Mouse (Mus musculus): Measurements from ENCODE around the gene Mboat1.
A peak's percentile ranks its signal among the peaks of the same experiment; 100 is the strongest.

Mboat1 gene

DNA sequence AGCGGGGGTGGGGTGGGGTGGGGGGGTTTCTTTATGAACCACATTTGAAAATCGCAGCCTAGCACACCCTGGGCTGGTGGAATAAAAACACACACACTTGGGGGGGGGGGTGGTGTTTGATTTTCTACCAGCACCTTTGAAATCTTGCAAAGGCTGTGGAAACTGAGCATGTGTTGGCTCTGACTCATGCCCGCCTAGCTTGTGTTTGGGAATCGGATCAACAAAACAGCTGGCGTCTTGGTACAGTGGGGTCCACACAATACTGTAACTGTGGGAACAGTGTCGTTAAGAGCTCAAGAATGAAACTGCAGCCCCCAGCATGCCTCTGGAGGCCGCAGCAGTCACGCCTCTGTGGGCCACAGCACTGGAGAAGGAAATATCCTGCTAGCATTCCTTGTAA lies 50.2 kb downstream of the Mboat1 start:
- peak in 1 of 2 experiments; percentile 4 for DNase-seq

DNA sequence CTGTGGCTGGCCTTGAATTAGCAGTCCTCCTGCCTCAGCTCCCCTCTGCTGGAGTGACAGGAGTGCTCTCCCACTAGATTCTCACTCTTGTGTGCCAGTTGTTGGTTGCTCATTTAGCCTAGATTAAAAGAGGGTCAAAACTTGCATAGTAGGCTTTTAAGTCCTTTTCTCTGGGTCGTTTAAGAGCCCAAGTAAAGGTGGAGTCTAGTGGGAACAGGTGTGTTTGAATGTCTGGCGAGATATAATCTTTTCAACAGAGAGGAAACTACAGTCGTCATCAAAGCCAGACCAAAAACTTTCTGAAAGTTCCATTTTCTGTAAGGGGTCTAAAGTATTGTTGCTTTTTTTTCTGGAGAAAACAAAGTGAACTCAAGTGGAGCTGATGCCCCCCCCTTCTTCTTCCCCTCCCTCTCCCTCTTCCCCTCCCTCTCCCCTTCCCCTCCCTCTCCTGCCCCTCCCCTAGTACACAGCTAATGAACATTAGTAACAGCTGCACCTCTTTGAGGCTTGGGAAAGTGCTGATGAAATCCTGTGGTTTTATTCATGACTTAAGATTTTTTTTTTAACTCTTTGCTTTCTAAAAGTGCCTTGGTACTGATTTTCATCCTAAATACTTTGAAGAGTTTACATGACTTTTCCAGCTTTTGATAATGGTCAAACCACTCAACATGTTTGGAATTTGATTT lies 55.9 kb downstream of the Mboat1 start:
- no peak for DNase-seq

DNA sequence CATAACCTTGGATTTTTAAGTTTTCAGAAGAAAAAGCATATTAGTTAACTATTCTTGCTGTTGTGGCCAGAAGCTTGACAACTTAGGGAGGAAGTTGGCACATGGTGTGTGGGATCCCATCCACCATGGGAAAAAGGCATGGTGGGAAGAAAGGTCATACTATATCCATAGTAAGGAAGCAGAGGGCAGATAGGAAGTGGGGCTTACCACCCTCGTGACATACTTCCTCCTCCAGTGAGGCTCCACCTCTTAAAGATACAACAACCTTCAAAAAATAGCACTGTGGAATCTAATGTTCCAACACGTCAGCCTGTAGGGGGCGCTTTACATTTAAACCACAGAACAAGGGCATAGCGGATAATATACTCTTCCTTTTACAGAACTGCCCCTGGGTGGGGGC lies 57.1 kb downstream of the Mboat1 start:
- no peak for DNase-seq

DNA sequence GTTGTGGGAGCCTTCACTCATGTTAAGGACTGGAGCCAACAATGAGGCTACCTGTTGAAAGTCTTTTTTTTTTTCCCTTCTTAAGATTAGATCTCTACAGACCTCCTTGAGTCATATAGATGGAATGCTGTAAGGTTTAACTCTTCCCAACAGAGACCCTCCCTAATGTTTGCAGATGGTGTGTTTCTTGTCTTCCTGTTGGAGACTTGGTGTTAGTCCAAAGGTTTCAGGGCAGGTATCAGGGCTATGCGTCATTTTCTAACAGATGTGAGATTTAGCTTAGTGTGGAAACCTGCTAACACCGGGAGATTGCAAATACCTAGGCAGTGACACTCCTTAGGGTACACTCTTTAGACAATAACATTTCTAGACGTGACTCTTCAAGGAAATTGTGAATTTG lies 58.5 kb downstream of the Mboat1 start:
- no peak for DNase-seq

DNA sequence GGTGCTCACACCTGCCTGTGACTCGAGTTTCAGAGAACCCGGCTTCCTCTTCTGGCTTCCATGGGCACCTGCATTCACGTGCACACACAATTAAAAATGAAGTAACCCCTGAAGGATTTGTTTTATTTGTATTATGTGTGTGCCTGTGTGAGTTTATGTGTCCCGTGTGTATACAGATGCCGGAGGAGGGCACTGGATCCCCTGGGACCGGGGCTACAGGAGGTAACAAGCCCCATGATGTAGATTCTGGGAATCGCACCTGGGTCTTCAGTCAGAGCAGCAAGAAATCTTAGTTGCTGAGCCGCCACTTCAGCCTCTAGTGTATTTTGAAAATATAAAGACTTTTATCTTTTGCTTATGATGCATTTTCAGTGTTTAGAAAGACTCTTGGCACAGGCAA lies 60.4 kb downstream of the Mboat1 start:
- no peak for DNase-seq

DNA sequence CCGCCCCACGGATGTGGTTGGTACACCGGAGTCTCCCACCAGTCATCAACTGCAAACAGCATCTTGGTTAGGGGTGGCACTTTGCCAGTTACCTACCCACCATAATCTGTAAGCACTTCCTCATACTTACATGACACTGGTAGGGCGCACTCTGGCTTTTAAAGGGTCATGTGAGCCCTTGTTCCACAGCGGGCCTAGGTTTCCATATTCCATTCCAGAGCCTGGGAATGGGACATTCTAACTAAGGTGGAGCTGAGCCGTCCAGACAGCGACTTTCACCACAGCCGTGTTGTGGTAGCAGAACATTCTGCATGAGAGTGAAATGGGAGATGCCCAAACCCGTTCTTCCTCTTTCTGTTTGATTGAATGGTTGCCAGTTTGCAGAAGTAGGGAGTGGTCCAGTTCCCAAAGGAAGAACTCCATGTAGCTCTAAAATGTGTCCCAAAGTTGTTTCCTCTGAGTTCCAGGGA lies 61.8 kb downstream of the Mboat1 start:
- DNase-seq: no peak

DNA sequence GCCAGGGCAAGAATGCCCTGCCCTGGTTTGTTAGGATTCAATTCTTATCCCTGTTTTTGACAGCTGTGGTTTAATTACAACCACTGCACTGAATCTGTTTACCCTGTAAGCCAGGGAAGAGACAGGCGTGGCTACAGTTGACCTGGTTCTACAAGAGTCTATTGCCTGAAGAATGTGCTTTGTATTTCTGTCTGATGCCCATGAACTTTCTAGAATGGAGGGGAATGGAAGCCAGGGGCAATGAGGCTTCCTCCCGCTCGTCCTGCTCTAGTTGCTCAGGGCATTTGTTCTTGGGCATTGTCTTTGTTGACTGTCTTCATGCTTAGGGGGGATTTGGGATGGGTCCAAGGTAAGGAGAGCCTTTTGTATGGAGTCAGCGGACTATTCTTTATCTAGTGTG lies 63.5 kb downstream of the Mboat1 start:
- no peak for DNase-seq

DNA sequence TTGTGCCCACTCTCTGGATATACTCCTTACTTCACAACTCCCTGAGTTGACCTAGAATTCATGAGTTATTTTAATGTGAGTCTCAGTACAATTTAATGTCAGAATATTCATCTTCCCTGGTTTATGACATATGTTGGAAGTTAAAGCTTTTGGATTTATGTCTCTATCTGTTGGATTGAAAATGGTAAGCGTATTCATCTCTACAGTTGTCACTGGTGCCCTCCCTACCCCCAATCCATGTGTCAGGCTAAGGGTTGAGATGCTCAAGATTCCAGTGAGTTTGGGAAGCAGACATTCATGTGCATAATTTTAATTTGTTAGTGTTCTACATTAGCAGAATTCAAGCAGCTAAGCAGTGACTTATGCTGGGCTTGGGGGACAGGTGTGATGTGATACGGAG lies 64.4 kb downstream of the Mboat1 start:
- DNase-seq: no peak

DNA sequence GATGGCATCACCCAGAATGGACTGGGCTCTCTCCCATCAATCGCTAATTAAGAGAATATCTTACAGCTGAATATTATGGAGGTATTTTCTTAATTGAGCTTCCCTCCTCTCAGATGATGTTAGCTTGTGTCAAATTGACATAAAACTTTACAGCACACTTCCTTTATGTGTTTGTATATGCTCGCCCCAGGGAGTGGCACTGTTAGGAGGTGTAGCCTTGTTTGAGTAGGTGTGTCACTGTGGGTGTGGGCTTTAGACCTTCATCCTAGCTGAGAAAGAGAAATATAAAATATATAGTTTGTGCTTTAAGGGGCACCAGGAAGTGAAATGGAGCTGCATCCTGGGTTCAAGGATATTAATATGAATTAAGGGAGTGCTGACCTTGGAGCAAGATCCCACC lies 66.7 kb downstream of the Mboat1 start:
- DNase-seq: no peak

DNA sequence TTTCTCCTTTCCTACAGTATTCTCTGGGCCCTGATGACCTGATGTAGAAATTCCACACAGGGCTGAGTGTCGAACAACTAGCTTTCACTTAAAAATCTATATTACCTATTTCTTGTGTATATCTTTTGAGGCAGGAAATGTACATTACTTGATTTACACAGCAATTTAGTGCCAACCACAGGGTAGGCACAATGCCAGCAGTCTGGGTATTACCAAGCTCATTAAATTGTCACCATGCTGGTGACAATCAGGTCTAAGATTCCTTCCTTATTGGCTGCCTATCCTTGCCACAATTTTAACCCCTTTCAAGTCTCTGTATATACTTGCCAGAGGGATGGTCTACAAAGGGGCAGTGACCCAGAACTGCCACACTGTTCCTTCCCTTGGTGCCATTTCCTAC lies 71.9 kb downstream of the Mboat1 start:
- no peak for DNase-seq

DNA sequence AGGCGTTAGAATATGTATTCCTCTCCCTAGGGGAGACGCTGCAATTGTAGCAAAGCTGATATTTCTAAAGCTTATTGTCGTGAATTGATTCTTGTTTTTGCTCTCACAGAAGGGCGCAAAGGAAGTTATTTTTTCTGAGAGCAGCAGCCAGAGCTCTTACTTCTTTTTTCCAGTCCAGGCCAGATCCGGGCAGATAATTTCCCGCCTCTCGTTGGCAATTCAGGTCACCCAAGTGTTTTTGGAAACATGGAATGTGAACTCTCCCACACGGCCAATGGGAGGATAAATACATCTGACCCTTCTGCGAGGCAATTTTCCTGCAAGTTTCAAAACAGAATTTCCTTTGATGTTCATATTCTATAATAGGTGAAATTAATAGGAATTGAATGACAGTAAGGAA lies 77.0 kb downstream of the Mboat1 start:
- no peak for DNase-seq

DNA sequence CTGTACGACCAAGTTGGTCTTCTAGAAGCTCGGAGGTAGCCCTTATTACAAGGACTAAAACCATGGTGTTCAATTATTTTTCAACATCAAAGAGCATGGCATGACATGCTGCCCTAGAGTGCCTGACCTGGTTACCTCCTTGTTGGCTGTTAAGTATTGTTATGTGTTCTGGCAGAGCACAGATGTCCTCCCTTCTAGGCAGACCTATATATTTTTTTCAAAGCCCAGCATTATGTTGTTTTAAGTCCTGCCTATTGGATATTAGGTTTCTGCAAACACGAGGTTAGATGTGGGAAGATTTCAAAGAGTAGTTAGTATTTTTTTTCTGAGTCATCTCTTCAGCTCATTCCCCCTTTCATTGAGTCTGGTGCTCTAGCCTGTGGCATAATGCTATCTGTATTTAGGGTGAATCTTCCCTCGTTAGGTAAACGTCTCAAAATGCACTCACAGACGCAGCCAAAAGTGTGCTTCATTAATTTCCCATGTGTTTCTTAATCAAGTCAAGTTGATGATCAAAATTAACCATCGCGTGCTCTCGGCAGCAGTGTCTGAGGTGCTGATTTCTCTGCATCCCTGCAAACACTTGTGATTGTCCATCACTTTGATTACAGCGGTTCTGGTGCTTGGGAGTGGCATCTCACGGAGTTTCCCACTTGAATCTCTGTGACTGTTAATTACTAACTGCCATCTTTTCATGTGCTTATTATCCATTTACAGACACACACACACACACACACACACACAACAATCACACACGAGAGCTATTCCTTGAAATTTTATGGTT lies 81.5 kb downstream of the Mboat1 start:
- no peak for DNase-seq

DNA sequence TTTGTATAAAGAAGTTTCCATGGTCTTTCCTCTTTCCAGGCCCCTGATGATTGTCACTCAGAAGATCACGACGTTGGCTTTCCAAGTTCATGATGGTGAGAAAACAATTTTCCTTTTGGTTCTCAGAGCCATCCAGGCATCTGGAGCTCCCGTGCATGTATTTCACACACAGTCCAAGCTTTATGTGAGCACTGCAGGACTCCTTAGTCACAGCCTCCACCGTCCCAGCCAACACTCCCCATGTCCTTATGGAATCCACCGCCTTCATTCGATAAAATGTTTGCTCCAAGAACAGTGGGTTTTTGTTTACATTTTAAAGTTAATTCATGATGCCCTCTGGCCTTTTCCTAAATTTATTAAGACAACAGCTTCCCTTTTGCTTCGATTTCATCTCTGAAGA lies 83.3 kb downstream of the Mboat1 start:
- no peak for DNase-seq

DNA sequence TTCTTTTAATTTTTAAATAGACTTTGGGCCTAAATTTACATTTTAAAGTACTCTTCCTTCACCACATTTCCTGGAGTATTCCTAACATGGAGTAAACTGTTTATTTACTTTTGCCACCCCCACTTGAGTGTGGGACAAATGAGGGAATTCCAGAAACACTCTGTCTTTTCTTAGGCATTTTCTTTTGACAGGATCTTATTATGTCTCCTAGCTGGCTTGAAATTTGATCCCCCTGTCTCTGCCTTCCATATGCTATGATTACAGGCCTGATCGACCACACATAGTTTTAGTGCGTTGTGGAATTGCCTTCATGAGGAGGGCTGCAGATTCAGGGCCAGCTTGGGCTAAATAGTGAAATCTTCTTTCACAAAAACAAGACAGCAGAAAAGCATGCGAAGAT lies 85.0 kb downstream of the Mboat1 start:
- no peak for DNase-seq

DNA sequence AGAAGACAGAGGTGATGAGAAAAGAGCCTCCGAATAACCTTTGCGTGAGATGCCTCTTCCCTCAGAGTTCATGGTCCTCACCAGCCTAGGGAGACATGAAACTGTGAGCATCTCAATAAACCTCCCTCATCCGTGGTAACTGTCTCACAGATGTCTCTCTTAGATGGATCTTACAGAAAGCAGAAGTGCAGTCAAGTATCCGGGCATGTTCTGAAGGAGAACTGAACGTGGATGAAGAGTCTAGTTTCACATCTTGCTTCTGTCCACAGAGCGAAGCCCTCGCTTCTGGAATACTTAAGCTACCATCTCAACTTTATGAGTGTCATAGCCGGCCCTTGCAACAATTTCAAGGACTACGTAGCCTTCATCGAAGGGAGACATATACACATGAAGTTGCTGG lies 87.8 kb downstream of the Mboat1 start:
- no peak for DNase-seq

DNA sequence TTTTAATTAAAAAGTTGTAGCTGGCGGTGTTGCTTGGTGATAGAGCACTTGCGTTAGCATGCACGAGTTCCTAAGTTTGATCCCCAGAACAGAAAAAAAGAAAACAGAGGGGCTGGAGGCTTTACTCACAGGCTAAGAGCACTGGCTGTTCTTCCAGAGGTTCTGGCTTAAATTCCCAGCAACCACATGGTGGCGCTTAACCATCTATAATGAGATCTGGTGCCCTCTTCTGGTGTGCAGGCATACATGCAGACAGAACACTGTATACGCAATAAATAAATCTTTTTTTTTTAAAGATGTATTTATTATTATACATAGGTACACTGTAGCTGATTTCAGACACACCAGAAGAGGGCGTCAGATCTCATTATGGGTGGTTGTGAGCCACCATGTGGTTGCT lies 88.4 kb downstream of the Mboat1 start:
- DNase-seq: no peak

DNA sequence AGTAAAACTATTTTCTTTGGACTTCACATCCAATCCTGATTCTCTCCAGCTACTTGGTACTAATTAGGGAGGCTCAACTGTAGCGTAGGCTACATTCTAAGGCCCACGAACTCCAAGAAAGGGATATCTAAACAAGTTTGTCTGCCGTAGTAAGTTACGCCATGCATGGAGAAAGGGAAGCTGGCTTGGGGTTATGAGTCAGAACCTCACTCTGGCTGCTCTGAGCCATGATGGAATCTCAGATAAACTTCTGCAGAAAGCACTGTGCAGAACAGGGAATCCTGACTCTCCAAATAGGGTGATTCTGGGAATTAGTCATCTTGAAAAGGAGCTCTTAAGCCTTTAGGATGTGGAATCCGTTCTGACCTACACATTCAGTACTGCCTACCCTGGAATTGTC lies 92.5 kb downstream of the Mboat1 start:
- no peak for DNase-seq

DNA sequence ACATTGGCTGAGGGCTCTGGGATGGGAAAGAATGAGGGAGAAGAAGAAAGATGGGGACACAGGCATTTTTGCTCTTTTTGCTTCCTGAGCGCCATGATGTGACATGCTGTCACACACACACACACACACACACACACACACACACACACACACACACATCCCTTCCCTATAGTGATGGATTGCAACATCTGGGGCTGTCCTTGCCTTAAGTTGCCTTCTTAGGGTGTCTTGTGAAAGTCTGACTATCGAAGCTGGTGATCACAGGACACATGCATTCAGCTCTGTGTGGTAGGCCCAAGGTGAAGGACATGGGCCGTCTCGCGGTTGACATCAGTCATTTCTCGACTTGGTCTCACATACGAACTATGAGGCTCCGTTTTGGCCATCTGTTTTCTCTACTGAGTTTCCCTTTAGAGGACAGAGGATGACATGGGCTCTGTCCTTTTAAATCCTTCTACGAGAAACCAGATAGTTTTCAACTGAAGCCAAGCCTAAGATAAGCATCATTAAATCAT lies 93.4 kb downstream of the Mboat1 start:
- DNase-seq: no peak

DNA sequence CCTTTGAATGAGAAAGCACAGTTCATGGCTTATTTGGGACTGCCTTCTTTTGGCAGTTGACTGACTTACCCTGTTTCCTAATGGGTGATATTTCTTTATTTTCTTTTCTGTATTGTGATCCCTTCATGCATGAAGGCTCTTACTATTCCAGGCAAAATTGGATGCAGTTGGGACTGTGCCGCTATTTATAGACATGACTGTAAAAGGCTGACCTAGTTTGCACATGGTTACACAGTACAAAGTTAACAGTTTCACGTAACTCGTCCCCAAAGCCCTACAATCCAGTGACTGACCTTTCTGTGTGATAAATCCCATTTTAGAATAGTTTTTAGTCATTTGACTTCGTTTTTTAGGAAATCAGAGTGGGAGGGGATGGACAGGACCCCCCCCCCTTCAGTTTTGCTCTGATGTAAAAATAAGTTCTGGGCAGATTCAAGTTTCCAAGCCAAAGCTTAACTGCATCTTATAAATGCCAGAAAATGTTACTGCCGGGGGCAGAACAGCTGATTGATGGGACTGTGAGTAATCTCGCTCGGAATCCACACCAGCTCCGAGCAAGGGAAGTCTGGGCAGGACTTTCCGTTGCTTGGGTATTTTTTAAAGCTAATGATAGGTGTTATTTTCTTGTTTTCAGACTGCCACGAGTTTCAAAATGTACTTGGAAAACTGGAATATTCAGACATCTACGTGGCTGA lies 98.9 kb downstream of the Mboat1 start:
- peak; percentile 17 to 41 for DNase-seq

DNA sequence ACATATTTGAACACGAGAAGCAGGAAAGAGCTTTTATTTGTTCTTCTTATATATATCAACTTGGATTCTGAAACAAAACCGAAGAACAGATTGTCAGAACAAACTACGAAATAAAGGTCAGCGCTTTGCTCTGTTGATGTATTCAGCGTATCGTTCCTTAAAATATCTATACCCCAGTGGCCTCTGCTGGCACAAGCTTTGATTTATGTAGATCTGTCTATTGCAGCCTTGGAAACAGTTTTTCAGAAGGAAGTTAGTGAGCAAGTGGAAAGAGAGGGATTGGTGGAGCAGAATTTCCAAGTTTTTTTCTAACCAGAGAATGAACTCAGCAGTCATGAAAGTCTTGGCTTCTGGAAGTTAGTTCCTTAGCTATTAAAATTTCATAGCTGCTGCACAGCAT lies 103.1 kb downstream of the Mboat1 start:
- DNase-seq: no peak

DNA sequence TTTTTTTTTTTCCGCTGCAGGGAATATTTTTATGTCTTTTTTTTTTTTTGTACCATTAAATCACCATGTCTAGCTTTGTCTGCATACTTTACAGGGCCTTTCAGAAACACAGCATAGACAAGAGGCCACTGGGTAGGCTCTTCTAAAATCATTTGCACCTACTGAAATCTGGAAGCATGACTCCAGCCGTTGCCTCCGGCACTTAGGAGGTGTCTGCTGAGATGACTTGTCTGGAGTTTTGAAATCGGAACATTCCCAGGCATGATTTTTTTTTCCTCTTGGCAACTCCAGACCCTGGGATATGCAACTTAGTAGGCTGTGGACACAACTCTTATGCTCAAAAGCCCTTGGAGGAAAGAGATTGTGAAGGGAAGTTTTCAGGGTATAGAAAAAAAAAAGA lies 109.3 kb downstream of the Mboat1 start:
- no peak for DNase-seq

DNA sequence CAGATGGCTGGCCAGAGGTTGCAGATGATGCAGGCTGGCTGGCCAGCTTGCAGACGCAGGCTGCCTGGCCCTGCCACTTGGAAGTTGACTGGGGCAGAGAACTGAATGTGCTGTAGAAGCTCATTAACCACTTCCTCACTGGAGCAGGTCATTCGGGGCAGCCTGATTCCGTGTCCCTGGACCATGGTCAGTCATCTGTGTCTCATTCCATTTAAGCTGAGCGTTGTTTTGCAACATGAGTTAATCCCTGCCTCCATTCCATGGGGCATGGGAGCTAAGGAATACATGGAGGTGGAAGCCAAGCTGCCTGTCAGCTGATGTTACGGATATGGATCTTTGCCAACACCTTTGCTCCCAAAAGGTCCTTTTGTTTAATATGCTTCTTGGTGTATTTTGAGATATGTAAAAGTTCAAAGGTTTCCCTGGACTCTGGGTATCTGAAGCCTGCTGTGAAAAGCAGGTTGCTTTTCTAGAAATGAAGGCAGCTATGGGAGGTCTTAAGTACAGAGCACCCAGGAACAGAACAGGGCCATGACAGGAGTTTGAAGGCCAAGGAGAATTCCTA lies 114.1 kb downstream of the Mboat1 start:
- no peak for DNase-seq

DNA sequence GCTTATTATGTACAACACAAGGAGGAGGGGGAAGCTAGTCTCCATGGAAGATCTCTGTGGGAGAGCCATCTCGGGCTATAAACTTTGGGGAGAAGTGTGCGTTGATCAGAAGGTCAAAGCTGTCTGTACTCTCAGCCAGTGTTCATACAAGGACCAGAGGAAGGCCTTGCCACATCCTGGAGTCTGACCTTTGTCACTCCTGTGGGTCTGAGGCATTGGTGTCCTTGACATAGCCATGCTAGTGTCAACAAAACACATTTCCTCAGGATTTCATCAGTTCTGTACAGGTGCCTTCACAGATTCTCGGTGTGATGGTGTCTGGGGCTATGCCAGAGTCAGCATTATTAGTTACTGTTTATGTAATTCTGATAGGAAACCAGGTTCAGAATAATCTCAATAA lies 115.1 kb downstream of the Mboat1 start:
- DNase-seq: no peak
